Mouse (Mus musculus) ES-E14 (cell line): Measurements from ENCODE around the gene Lrp1. TPM values are rescaled to one million over a fixed set of nuclear protein-coding genes. Genes with fewer than 3 reads are reported as not detected.

Experiments used
- DNase-seq: peaks from one replicate; pipeline ENCODE4 v3.0.0-alpha.2; 2013; ENCODE audit warnings: low read depth, low spot score
- H3K27ac ChIP-seq: 2 replicates; pipeline ENCODE4 v1.5.1; 2012; ENCODE audit warnings: low read depth, mild to moderate bottlenecking, low read length, moderate library complexity, mixed read lengths; ENCODE audit not compliant: poor library complexity, insufficient read depth, severe bottlenecking
- H3K36me3 ChIP-seq: 2 replicates; pipeline ENCODE4 v1.6.1; 2012; ENCODE audit warnings: mild to moderate bottlenecking, low read length, moderate library complexity, mixed read lengths; ENCODE audit not compliant: control insufficient read depth, poor library complexity, insufficient read depth, severe bottlenecking
- H3K4me1 ChIP-seq, 2 experiments: fragments of 150-350 bp in 1 of 2; sonication (generic) in 1 of 2; 2 replicates each; pipeline ENCODE4 v1.6.1; 2012; ENCODE audit warnings: low read length in 2 of 2, mild to moderate bottlenecking in 1 of 2, mixed read lengths in 1 of 2; ENCODE audit not compliant: control insufficient read depth in 2 of 2, insufficient read depth in 2 of 2, poor library complexity in 1 of 2
- H3K4me3 ChIP-seq, 2 experiments: fragments of 150-350 bp in 1 of 2; sonication (generic) in 1 of 2; 2 replicates each; pipeline ENCODE4 v1.5.1; 2012; ENCODE audit warnings: low read length in 2 of 2, low read depth in 1 of 2, mild to moderate bottlenecking in 1 of 2, mixed read lengths in 1 of 2; ENCODE audit not compliant: insufficient read depth in 1 of 2, poor library complexity in 1 of 2, severe bottlenecking in 1 of 2
- H3K9ac ChIP-seq: 2 replicates; pipeline ENCODE4 v1.6.1; 2012; ENCODE audit warnings: low read depth, mild to moderate bottlenecking, low read length, mixed read lengths; ENCODE audit not compliant: poor library complexity, insufficient read depth, severe bottlenecking
- H3K9me3 ChIP-seq: fragments of 150-350 bp; sonication (generic); 2 replicates; pipeline ENCODE4 v1.6.1; 2012; ENCODE audit warnings: low read depth, mild to moderate bottlenecking, low read length; ENCODE audit not compliant: control insufficient read depth, insufficient read depth
- CHD2 ChIP-seq: IDR thresholded peaks from 2 replicates; pipeline ENCODE4 v1.6.1; 2014; ENCODE audit warnings: mild to moderate bottlenecking, low read depth, low read length, inconsistent platforms
- HCFC1 ChIP-seq: IDR thresholded peaks from 2 replicates; pipeline ENCODE4 v1.6.1; 2012; ENCODE audit warnings: low read length, inconsistent platforms, borderline replicate concordance; ENCODE audit not compliant: insufficient read depth
- MAFK ChIP-seq: IDR thresholded peaks from 2 replicates; pipeline ENCODE4 v1.6.1; 2014; ENCODE audit warnings: mild to moderate bottlenecking, low read depth, low read length, inconsistent platforms; ENCODE audit not compliant: insufficient read depth
- ZC3H11A ChIP-seq: IDR thresholded peaks from 2 replicates; pipeline ENCODE4 v1.6.1; 2012; ENCODE audit warnings: low read depth, mild to moderate bottlenecking, inconsistent platforms, low read length, borderline replicate concordance
- ZNF384 ChIP-seq: IDR thresholded peaks from 2 replicates; pipeline ENCODE4 v1.6.1; 2012; ENCODE audit warnings: low read depth, low read length, inconsistent platforms
- in situ Hi-C, 2 experiments: fragments of 600-800 bp; cut with MboI; formaldehyde crosslinking; loops; one replicate each; pipeline ENCODE4 v1.15.1; 2025; ENCODE audit warnings: low sequenced_read_pairs in 2 of 2, inconsistent platforms in 1 of 2; ENCODE audit not compliant: unreplicated experiment in 2 of 2
- total RNA-seq: library from RNA; depleted of rRNA; stranded (reverse); fragments of 300-350 nt; gene quantifications from 2 replicates; pipeline ENCODE4 v1.2.3, GENCODE M21; 2012

The Lrp1 gene
- total RNA-seq, 1 experiment: 69.6 TPM

DNA sequence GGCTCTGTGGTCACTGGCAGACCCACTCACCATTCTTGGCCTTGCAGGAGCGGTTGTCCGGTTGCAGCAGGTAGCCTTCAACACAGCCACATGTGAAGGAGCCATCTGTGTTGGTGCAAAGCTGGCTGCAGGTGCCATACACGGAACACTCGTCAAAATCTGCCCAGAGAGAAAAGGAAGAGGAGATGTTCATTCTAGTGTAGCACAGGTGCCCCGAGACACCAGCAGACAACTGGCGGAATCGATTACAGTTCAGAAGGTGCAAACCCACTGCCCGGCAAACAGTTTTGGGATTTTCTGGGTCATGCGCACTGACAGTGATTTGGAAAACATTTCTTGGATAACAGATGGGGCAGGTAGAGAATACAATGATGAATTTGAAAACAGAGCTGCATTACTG is 15.2 kb downstream of the Lrp1 start:
- Histone ChIP-seq H3K4me1 (no peaks in the 10 kb centered on the region; a peak in 2 of 4 replicates), H3K4me3 (no peak overlapping the region), H3K9me3 (no peaks in the 10 kb centered on the region), H3K27ac (no peak overlapping the region), H3K36me3 (no peaks in the 10 kb centered on the region), H3K9ac (no peak overlapping the region)
- in situ Hi-C loops: no loop called here
- DNase-seq: no peak
- TF ChIP-seq MAFK (no peak), ZNF384 (no peak), CHD2 (no peak), HCFC1 (no peak), ZC3H11A (no peak)

DNA sequence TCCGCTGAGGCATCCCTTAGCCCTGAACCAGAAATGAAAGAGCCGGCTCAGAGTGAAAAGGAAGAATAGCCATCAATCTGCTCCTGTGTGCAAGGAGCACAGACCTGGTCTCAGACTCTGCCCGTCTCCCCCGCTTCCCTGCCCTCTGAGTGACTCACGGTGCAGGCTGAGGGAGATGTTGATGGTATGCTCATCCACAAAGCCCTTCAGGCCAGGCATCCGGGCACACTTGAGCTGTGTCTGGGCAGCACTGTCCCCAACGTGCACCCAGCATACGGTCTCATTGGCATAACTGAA is 15.7 kb downstream of the Lrp1 start:
- no peak overlapping the region for H3K9ac ChIP-seq

GRCm38 (mm10) chr10:127604465-127605250 is 16.3 kb downstream of the Lrp1 start:
- Histone ChIP-seq H3K9me3 (no peaks in the 10 kb centered on the region), H3K4me3 (no peak overlapping the region), H3K4me1 (peaks cover 2% of the 10 kb centered on the region in 2 experiments; a peak in 3 of 4 replicates), H3K36me3 (no peaks in the 10 kb centered on the region), H3K9ac (no peak overlapping the region), H3K27ac (no peak overlapping the region)
- in situ Hi-C loops: no loop called here
- TF ChIP-seq CHD2: no peak
- no peak for TF ChIP-seq HCFC1
- no peak for TF ChIP-seq ZC3H11A
- TF ChIP-seq MAFK: no peak
- no peak for TF ChIP-seq ZNF384
- no peak for DNase-seq

More for the DNA sequence above, 15.7 kb downstream of the Lrp1 start:
- no peak for DNase-seq
- no peak for TF ChIP-seq HCFC1
- TF ChIP-seq ZC3H11A: no peak
- no peak for TF ChIP-seq ZNF384
- no peak for TF ChIP-seq MAFK
- no peak for TF ChIP-seq CHD2
- in situ Hi-C loops: no loop called here
- Histone ChIP-seq H3K36me3 (no peaks in the 10 kb centered on the region), H3K4me1 (peaks cover 0 to 2% of the 10 kb centered on the region in 2 experiments; a peak in 3 of 4 replicates), H3K4me3 (0 out of 4 replicates have a peak overlapping the region, but pooled peaks of 1 of the 2 experiments have one; percentile 9), H3K9me3 (no peaks in the 10 kb centered on the region), H3K27ac (no peak overlapping the region)

GRCm38 (mm10) chr10:127603437-127604371 is 17.2 kb downstream of the Lrp1 start:
- no peak overlapping the region for H3K9ac ChIP-seq
- H3K27ac ChIP-seq: no peak overlapping the region
- no peak for TF ChIP-seq ZNF384
- TF ChIP-seq HCFC1: no peak
- no peak for TF ChIP-seq CHD2
- no peak for TF ChIP-seq MAFK
- no peak for TF ChIP-seq ZC3H11A
- no peak for DNase-seq
- peaks cover 2 to 4% of the 10 kb centered on the region in 2 experiments; a peak in 3 of 4 replicates for H3K4me1 ChIP-seq
- no peaks in the 10 kb centered on the region for H3K9me3 ChIP-seq
- in situ Hi-C loops: no loop called here
- no peaks in the 10 kb centered on the region for H3K36me3 ChIP-seq
- H3K4me3 ChIP-seq: no peak overlapping the region
